Mouse (Mus musculus): ENCODE results near the gene Ccdc188. TPM values are rescaled to one million over a fixed set of nuclear protein-coding genes. Genes with fewer than 3 reads are reported as not detected.

The Ccdc188 gene
- polyA plus RNA-seq, 1 experiment from 2014 or later = not detected

DNA sequence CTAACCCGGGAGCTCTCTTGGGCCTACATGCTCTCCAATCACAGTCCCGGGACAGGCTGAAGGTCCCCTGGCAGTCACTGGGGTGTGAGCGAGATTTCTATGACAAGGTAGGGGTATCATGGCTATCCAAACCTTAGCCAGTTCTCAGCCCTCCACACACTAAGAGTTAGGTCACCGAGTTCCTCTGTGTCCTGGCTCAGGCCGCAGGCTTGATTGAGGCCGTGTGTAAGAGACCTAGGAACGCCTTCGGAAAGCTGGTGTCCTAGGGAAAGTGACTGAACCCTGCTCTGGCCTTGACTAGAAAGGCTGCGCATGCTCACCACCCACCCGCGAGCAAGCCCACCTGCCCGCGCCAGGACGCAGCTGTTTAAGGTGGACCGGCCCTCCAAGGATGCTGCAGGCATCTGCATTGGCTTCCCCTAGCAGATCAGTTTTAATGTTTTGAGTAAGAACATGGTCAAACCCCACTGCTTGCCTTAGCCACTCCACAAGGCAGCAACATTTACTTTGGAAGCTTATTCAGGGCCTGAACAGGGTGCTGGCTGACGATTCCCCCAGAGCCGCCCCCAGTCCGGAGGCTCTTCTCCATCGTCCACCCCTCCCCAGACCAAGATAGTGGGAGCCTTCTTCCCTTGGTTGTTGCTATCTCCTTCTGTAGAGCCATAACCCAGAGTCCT lies 17.8 kb downstream of the Ccdc188 start:
- ATAC-seq (ENCODE audit: insufficient number of reproducible peaks, insufficient read depth, low FRiP score, low TSS enrichment, low read depth) = peak; percentile 58; the same call in 1 of the 2 replicates
- Histone ChIP-seq H3K4me3 (replicated peaks) (peak overlapping the region; percentile 83), H3K27ac (peak overlapping the region; percentile 92), H3K36me3 (peaks cover 33% of the 10 kb centered on the region), H3K4me2 (peak overlapping the region; percentile 93), H3K9ac (replicated peaks) (peak overlapping the region; percentile 85), H3K9me3 (no peaks in the 10 kb centered on the region), H3K4me1 (replicated peaks) (peaks cover 25% of the 10 kb centered on the region), H3K27me3 (no peaks in the 10 kb centered on the region)
- 7% methylated on average over 19 of the region's 19 CpGs for WGBS

- Histone ChIP-seq H3K4me2 (peak overlapping the region; percentile 93), H3K36me3 (peaks cover 45% of the 10 kb centered on the region)
- no peak for ATAC-seq (ENCODE audit: insufficient number of reproducible peaks, insufficient read depth, low FRiP score, low TSS enrichment, low read depth)
Observed at GRCm38 (mm10) chr16:18236676-18237501, 19.2 kb downstream of the Ccdc188 start.

GRCm38 (mm10) chr16:18241581-18241980 lies 23.9 kb downstream of the Ccdc188 start:
- H3K9me3 ChIP-seq = no peaks in the 10 kb centered on the region
- no peak overlapping the region for H3K27ac ChIP-seq
- peaks cover 7% of the 10 kb centered on the region for H3K4me1 ChIP-seq (replicated peaks)
- WGBS = 95% methylated on average over 10 of the region's 10 CpGs
- no peaks in the 10 kb centered on the region for H3K27me3 ChIP-seq
- no peak for ATAC-seq (ENCODE audit: insufficient number of reproducible peaks, insufficient read depth, low FRiP score, low TSS enrichment, low read depth)
- no peak overlapping the region for H3K4me3 ChIP-seq (replicated peaks)
- H3K9ac ChIP-seq (replicated peaks) = no peak overlapping the region
- H3K4me2 ChIP-seq = no peak overlapping the region
- H3K36me3 ChIP-seq = peaks cover 92% of the 10 kb centered on the region

More at GRCm38 (mm10) chr16:18236676-18237501, 19.2 kb downstream of the Ccdc188 start:
- WGBS = 74% methylated on average over 7 of the region's 7 CpGs
- Histone ChIP-seq H3K27ac (no peak overlapping the region; the same call in 1 of the 2 replicates), H3K27me3 (no peaks in the 10 kb centered on the region), H3K9ac (replicated peaks) (peak overlapping the region; percentile 85; the same call in 1 of the 2 replicates), H3K4me1 (replicated peaks) (peaks cover 25% of the 10 kb centered on the region), H3K4me3 (replicated peaks) (no peak overlapping the region), H3K9me3 (no peaks in the 10 kb centered on the region)

DNA sequence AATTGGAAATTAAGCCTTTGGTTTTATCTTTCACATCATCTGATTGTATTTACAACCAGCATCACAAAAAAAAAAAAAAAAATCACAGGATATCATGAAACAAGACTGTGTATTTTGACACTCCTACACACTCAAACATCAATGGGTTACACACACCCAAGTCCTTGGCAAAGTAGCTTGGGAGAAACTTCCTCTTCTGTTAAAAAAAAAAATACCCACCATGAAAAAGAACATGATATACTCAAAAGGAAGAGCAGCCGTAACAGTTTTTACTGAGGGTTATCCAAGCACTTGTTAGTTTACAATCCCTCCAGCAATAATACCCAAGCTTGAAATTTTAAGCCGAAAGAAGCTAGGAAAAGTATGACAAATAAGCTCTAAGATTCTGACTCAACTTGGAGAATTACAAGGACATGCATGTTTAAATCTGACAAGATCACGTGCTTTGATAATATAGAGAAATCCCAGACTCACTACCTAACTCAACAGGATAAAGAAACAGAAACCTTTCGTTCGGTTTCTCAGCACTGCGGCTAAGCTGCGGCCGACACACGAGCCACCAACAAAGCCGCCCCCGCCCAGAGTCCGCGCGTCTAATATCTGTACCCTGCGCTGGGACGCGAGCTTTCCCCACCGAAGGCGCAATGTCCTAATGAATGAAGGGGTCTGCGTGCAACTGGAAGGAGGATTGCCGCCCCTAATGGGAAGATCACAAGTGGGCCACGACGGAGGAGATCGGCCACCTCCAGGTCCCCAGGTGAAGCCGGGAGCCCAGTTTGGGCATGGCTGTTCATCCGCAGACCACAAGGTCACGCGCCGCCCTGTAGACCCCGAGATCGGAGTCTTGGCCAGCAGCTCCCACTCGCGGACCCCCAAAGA lies 30.1 kb downstream of the Ccdc188 start:
- peak overlapping the region; percentile 97 for H3K9ac ChIP-seq (replicated peaks)
- peaks cover 69% of the 10 kb centered on the region for H3K36me3 ChIP-seq
- ATAC-seq (ENCODE audit: insufficient number of reproducible peaks, insufficient read depth, low FRiP score, low TSS enrichment, low read depth) = no peak
- peak overlapping the region; percentile 93 for H3K27ac ChIP-seq
- H3K9me3 ChIP-seq = no peaks in the 10 kb centered on the region
- peak overlapping the region; percentile 92 for H3K4me3 ChIP-seq (replicated peaks)
- H3K4me1 ChIP-seq (replicated peaks) = peaks cover 37% of the 10 kb centered on the region
- WGBS = under 1% methylated on average over 33 of the region's 33 CpGs
- H3K4me2 ChIP-seq = peak overlapping the region; percentile 95
- H3K27me3 ChIP-seq = no peaks in the 10 kb centered on the region

DNA sequence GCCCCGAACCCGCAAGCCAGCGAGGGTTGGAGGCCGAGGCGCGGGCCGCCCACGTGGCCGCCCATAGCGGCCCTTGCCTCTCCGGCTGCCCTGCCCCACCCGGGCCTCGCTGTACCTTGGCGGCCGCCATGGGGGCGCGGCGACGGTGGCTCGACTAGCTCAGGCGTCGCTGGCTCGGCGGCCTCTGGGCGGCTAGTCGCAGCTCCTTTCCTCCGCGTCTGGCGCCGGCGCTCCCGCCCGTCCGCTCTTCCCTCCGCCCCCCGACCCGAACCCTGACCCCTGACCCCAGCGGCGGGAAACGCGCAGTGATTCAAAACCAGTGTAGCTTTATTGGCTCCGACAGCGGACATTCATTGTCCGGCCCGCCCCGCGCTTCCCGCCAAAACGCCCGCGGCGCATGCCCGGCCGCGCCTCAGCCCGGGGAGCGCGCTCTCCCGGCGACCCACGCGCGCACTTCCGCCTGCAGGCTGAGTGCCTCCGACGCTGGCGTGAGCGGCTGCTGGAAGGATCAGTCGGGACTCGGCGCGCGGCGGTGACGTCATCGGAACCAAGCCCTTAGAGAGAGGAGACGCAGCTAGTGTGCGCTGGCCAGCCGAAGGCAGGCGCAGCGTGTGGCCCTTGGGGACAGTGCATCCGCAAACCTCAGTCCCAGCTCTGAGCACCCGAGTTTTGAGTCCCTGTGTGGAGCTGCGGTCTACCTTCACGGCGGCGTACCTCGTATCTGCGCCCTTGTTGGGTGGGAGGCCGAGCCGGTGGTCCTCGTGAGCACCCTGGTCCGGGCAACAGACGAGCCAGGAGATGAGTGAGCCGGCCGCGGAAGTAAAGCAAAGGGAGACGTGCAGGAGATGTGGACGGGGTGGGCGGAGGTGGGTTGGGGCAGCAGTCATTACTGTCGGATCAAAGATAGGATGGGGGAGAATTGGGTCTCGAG lies 31.0 kb downstream of the Ccdc188 start, which contains the start of the genes Trmt2a and Ranbp1:
Trmt2a (plus strand) TSS at position 247 of the 931 bp plus-strand sequence.
Ranbp1 (minus strand) TSS at position 300 of the 931 bp plus-strand sequence.
- peaks cover 69% of the 10 kb centered on the region for H3K36me3 ChIP-seq
- H3K4me3 ChIP-seq (replicated peaks) = peak within 1 kb of the TSS; percentile 92
- H3K9ac ChIP-seq (replicated peaks) = peak within 1 kb of the TSS; percentile 97
- H3K27ac ChIP-seq = peak within 1 kb of the TSS; percentile 93
- under 1% methylated on average over 93 of the region's 102 CpGs for WGBS
- H3K9me3 ChIP-seq = no peaks in the 10 kb centered on the region
- peak within 1 kb of the TSS; percentile 95 for H3K4me2 ChIP-seq
- ATAC-seq (ENCODE audit: insufficient number of reproducible peaks, insufficient read depth, low FRiP score, low TSS enrichment, low read depth) = peak; percentile 96
- no peaks in the 10 kb centered on the region for H3K27me3 ChIP-seq
- H3K4me1 ChIP-seq (replicated peaks) = peaks cover 37% of the 10 kb centered on the region

DNA sequence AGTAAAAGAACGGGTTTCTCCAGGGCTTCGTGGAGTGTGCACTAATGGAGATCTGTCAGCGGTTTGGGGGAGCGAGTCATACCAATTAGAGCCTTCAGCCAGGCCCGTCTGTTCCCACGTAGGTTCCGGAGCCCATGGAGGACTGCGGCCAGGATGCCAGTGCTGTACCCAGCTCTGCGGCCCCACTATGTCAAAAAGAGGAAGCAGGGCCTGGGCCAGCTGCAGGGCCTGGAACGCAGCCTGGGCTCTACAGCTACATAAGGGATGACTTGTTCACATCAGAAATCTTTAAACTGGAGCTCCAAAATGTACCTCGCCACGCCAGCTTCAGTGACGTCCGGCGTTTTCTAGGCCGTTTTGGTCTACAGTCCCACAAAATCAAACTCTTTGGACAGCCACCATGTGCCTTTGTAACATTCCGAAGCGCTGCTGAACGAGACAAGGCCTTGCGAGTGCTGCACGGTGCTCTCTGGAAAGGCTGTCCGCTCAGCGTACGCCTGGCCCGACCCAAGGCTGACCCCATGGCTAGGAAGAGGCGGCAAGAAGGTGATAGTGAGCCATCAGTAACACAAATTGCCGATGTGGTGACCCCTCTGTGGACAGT lies 31.8 kb downstream of the Ccdc188 start:
- Histone ChIP-seq H3K27me3 (no peaks in the 10 kb centered on the region), H3K4me3 (replicated peaks) (peak overlapping the region; percentile 92), H3K4me2 (peak overlapping the region; percentile 95), H3K9ac (replicated peaks) (peak overlapping the region; percentile 97), H3K9me3 (no peaks in the 10 kb centered on the region), H3K4me1 (replicated peaks) (peaks cover 37% of the 10 kb centered on the region), H3K36me3 (peaks cover 69% of the 10 kb centered on the region), H3K27ac (peak overlapping the region; percentile 93)
- WGBS = 5% methylated on average over 27 of the region's 27 CpGs
- ATAC-seq (ENCODE audit: insufficient number of reproducible peaks, insufficient read depth, low FRiP score, low TSS enrichment, low read depth) = peak; percentile 9

GRCm38 (mm10) chr16:18250231-18250630 lies 32.6 kb downstream of the Ccdc188 start:
- 66% methylated on average over 4 of the region's 4 CpGs for WGBS
- H3K36me3 ChIP-seq = peaks cover 69% of the 10 kb centered on the region
- peaks cover 37% of the 10 kb centered on the region for H3K4me1 ChIP-seq (replicated peaks)
- peak overlapping the region; percentile 93; the same call in 1 of the 2 replicates for H3K27ac ChIP-seq
- H3K27me3 ChIP-seq = no peaks in the 10 kb centered on the region
- peak overlapping the region; percentile 92 for H3K4me3 ChIP-seq (replicated peaks)
- no peak for ATAC-seq (ENCODE audit: insufficient number of reproducible peaks, insufficient read depth, low FRiP score, low TSS enrichment, low read depth)
- peak overlapping the region; percentile 97 for H3K9ac ChIP-seq (replicated peaks)
- peak overlapping the region; percentile 95 for H3K4me2 ChIP-seq
- H3K9me3 ChIP-seq = no peaks in the 10 kb centered on the region

DNA sequence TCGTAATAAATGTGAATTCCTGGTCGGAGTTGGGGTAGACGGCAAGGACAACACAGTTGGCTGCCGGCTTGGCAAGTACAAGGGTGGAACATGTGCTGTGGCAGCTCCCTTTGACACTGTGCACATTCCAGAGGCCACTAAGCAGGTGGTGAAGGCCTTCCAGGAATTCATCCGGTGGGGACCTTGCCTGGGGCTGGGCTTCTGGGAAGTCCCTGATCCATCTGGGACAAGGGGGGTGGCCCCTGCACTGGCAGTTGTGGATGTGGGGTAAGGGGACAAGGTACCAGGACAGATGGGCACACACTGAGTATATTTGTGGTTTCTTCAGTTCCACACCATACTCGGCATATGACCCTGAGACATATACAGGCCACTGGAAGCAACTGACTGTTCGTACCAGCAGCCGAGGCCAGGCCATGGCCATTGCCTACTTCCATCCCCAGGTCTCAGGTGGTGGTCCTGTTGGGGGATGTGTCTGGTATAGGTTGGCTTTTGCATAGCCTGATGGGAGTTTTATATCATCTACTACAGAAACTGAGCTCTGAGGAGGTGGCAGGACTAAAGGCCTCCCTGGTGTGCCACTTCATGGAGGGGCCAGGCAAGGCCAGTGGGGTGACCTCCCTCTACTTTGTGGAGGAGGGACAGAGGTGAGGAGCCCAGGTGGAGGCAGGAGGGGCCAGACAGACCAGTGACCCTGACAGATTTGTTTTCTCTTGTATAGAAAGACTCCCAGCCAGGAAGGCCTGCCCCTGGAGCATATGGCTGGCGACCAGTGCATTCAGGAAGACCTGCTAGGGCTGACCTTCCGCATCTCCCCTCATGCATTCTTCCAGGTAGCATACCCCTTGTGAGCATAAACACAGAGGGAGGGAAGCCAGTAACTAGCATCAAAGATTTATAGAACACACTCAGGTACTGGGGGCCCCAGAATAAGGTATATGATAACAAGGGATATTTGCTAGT lies 33.4 kb downstream of the Ccdc188 start:
- Histone ChIP-seq H3K9me3 (no peaks in the 10 kb centered on the region), H3K4me3 (replicated peaks) (peak overlapping the region; percentile 92), H3K4me1 (replicated peaks) (peaks cover 34% of the 10 kb centered on the region), H3K27ac (peak overlapping the region; percentile 47; the same call in 1 of the 2 replicates), H3K9ac (replicated peaks) (peak overlapping the region; percentile 97), H3K36me3 (peaks cover 69% of the 10 kb centered on the region), H3K27me3 (no peaks in the 10 kb centered on the region), H3K4me2 (peak overlapping the region; percentile 95)
- ATAC-seq (ENCODE audit: insufficient number of reproducible peaks, insufficient read depth, low FRiP score, low TSS enrichment, low read depth) = no peak
- 72% methylated on average over 10 of the region's 10 CpGs for whole genome bisulfite sequencing

GRCm38 (mm10) chr16:18252736-18253135 lies 35.1 kb downstream of the Ccdc188 start:
- Histone ChIP-seq H3K9me3 (no peaks in the 10 kb centered on the region), H3K27me3 (no peaks in the 10 kb centered on the region), H3K4me2 (no peak overlapping the region), H3K27ac (no peak overlapping the region), H3K36me3 (peaks cover 74% of the 10 kb centered on the region), H3K4me3 (replicated peaks) (no peak overlapping the region), H3K4me1 (replicated peaks) (peaks cover 23% of the 10 kb centered on the region), H3K9ac (replicated peaks) (no peak overlapping the region)
- WGBS = 91% methylated on average over 6 of the region's 6 CpGs
- no peak for ATAC-seq (ENCODE audit: insufficient number of reproducible peaks, insufficient read depth, low FRiP score, low TSS enrichment, low read depth)

Measured in limb, embryonic 12.5 days (tissue).